Mouse (Mus musculus) adrenal gland, adult 8-10 months (tissue): Measurements from ENCODE around the gene Gas8. TPM values are rescaled to one million over a fixed set of nuclear protein-coding genes. Genes with fewer than 3 reads are reported as not detected.
"Not testable (repeated sequence)": the region's sequence is repeated elsewhere in the genome, so short reads cannot be mapped to it uniquely, and the experiment has no call there.

Experiments used
- DNase-seq: peaks from one replicate; pipeline ENCODE4 v3.0.0; 2022
- total RNA-seq, 4 experiments: library from RNA; stranded (reverse); gene quantifications; 2 replicates each; pipeline ENCODE4 v1.2.4; 2022

Gas8 gene
- 10 to 100 TPM; 10.7 to 26.2 (median 15.4) TPM for total RNA-seq

GRCm38 (mm10) chr8:123518667-123519066 lies at the start of gene Gas8:
Gene Gas8, plus strand, starts transcription at chr8:123518834.
- peak; percentile 89 for DNase-seq

GRCm38 (mm10) chr8:123472991-123473390 lies 45.6 kb upstream of the Gas8 start:
- not testable (repeated sequence) for DNase-seq

- not testable (repeated sequence) for DNase-seq
These were observed 44.1 kb upstream of the Gas8 start for GRCm38 (mm10) chr8:123474549-123474948.

GRCm38 (mm10) chr8:123476911-123477736 lies 41.5 kb upstream of the Gas8 start:
- no peak for DNase-seq

GRCm38 (mm10) chr8:123477737-123478258 lies 40.8 kb upstream of the Gas8 start, which contains the start of gene Afg3l1:
Gene Afg3l1, plus strand, starts transcription at chr8:123477903.
- peak; percentile 90 for DNase-seq

- DNase-seq, result no peak
These were observed 40.0 kb upstream of the Gas8 start for GRCm38 (mm10) chr8:123478456-123479218.

- no peak for DNase-seq
These were observed 36.0 kb upstream of the Gas8 start for GRCm38 (mm10) chr8:123482627-123483026.

- no peak for DNase-seq
These were observed 27.2 kb upstream of the Gas8 start for GRCm38 (mm10) chr8:123491280-123492075.

- no peak for DNase-seq
These were observed 25.7 kb upstream of the Gas8 start for GRCm38 (mm10) chr8:123492898-123493297.

- DNase-seq, result no peak
These were observed 20.9 kb upstream of the Gas8 start for GRCm38 (mm10) chr8:123497699-123498098.

GRCm38 (mm10) chr8:123498963-123499362 lies 19.7 kb upstream of the Gas8 start:
- DNase-seq, result no peak

GRCm38 (mm10) chr8:123499556-123499955 lies 19.1 kb upstream of the Gas8 start:
- DNase-seq, result no peak

GRCm38 (mm10) chr8:123502192-123502591 lies 16.4 kb upstream of the Gas8 start:
- no peak for DNase-seq

- no peak for DNase-seq
These were observed 14.7 kb upstream of the Gas8 start for GRCm38 (mm10) chr8:123503801-123504467.

- no peak for DNase-seq
These were observed 13.9 kb upstream of the Gas8 start for GRCm38 (mm10) chr8:123504591-123505195.

GRCm38 (mm10) chr8:123505267-123505666 lies 13.4 kb upstream of the Gas8 start:
- DNase-seq, result no peak

- DNase-seq, result no peak
These were observed 12.9 kb upstream of the Gas8 start for GRCm38 (mm10) chr8:123505695-123506094.

GRCm38 (mm10) chr8:123507153-123507552 lies 11.5 kb upstream of the Gas8 start:
- no peak for DNase-seq

- DNase-seq, result no peak
These were observed 7.8 kb upstream of the Gas8 start for GRCm38 (mm10) chr8:123510819-123511218.

- no peak for DNase-seq
These were observed 4.5 kb upstream of the Gas8 start for GRCm38 (mm10) chr8:123514136-123514535.

- DNase-seq, result no peak
These were observed 3.7 kb upstream of the Gas8 start, which contains the start of gene Dbndd1 for GRCm38 (mm10) chr8:123514781-123515539. Gene Dbndd1, minus strand, starts transcription at chr8:123515463.
